Mouse (Mus musculus) liver, adult 2 months (tissue): ENCODE data around the gene Fam3a.

Experiments used
- CTCF ChIP-seq: fragments of 200-500 bp; IDR thresholded peaks from 2 replicates; pipeline ENCODE4 v1.5.1; 2011; ENCODE audit warnings: low read depth, low read length, control low read depth
- POLR2A ChIP-seq: fragments of 200-500 bp; IDR thresholded peaks from 2 replicates; pipeline ENCODE4 v1.6.1; 2011; ENCODE audit warnings: low read length, control low read depth; ENCODE audit not compliant: insufficient read depth; ENCODE audit errors: extremely low read depth

DNA sequence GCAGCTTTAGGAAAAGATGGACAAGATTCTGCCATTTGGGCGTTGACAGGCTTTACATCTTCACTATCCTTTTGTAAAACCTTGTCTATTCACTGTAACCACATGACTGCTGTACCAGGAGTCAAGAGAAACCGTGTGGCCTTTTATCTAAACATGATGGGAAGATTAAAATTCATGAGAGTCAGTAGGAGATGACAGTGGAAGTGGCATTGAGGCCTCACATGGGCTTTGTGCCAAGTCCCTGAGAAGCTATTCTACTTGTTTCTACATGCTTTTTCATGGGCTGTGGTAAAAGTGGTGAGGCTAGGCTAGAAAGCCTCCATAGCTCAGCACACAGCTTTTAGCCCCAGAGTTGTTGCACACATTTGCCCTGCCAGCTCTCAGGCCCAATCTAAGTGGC is 15.3 kb upstream of the Fam3a start:
- TF ChIP-seq POLR2A (no peak), CTCF (no peak)
